Mouse (Mus musculus): ENCODE results near the gene Egln2.

DNA sequence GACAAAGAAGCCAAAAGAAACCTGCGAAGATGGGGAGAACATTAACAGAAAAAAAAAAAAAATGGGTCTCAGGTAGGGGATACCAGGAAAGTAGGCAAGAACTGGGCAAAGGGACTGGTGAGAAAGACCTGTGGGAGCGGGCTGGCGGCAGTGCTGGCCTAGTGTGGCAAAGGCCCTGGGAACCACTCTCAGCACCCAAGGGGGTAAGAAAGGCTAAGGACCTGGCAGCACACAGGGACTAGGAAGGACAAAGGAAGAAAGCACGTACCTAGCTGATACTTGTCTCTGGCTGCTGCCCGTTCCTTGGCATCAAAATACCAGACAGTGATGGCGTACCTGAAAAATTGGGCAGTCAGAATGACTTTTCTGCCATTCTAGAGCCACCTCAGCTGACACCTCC lies 7.3 kb downstream of the Egln2 start:
- TF ChIP-seq CTCF (IDR thresholded peaks at IDR 0.05; ENCODE audit: borderline replicate concordance, insufficient read depth, low read depth, low read length), result no peak
- TF ChIP-seq POLR2A (IDR thresholded peaks at IDR 0.05; ENCODE audit: borderline replicate concordance, insufficient read depth, low read length), result no peak

Data from cerebellum, adult 2 months (tissue).